Mouse (Mus musculus): ENCODE measurements around the gene Tbc1d17. TPM values are rescaled to one million over a fixed set of nuclear protein-coding genes. Genes with fewer than 3 reads are reported as not detected.

The Tbc1d17 gene
- polyA plus RNA-seq, 1 experiment from 2014 or later: 61.2 TPM

DNA sequence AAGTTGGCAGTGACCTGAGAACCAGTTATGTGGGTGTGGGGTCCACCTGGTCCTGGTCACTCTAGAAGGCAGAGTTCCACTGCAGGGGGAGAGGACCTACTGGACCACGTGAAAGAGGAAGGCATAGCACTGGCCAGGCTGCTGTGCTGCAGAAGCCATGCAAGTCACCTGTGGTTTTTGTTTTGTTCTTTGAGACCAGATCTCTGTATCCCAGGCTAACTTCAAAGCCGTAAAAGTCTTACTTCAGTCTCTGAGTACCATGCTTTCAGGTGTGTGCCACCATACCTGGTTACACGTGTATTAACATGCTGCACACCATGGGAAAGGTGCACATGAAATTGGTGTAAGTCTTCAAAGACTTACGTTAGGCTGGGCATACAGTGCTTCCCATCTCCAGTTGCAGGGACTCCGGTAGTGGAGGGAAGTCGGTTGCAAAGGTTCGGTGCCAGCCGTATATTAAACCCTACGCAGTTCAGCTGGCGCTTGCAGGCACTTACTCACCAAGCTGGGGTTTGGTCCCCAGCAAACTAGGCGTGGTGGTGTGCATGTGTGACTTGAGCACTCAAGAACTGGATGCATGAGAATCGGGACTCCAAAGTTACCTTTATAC lies 2.9 kb upstream of the Tbc1d17 start:
- H3K9me3 ChIP-seq (replicated peaks): no peaks in the 10 kb centered on the region
- ATAC-seq (ENCODE audit: insufficient number of reproducible peaks, low FRiP score): no peak
- H3K4me2 ChIP-seq: peak overlapping the region; percentile 94; the same call in 1 of the 2 replicates
- peaks cover 24% of the 10 kb centered on the region for H3K36me3 ChIP-seq
- 93% methylated on average over 12 of the region's 12 CpGs for WGBS
- H3K4me3 ChIP-seq: peak overlapping the region; percentile 91; the same call in 1 of the 2 replicates
- H3K27me3 ChIP-seq (replicated peaks): no peaks in the 10 kb centered on the region
- no peak overlapping the region for H3K27ac ChIP-seq (ENCODE audit: poor library complexity, severe bottlenecking)
- H3K9ac ChIP-seq: peak overlapping the region; percentile 94
- peaks cover 67% of the 10 kb centered on the region for H3K4me1 ChIP-seq (replicated peaks)

DNA sequence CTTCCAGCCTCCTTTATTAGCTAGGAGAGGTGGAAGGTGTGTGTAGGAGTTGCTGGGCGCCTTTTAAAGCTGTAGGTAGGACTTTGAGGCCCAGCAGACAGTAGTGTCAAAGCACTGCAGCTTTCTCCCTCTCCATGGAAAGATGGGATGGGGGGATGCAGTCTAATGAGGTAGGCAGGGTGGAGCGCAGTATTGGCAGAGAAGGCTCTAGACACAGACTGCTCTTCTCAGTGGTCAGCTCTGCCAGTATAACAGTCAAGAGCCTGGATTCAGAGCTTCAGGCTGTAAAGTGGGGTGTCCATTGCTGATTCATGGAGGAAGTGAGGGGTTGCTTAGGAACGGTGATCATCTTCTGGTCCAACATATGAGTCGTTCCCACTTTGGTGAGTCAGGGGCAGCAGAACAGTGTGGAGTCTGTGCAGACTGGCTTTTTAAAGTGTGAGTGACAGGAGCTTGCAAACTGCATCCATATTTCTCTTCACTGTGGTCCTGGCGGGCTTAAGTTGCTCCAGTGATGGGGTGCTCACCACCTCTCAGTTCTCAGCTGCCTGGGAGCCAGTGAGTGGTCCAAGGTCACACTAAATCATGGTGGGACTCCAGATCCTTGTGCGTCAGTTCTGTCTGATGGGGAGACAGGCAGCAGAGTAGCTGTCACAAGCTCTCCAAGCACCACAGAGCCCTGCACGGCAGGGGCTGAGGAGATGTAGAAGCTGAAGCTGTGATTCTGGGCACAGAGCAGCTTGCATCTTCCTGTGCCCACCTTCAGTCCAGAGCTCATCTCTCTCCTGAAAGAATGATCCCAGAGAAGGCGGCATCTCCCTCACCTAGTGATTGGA lies 2.1 kb upstream of the Tbc1d17 start:
- 77% methylated on average over 8 of the region's 8 CpGs for WGBS
- peak overlapping the region; percentile 94 for H3K9ac ChIP-seq
- H3K9me3 ChIP-seq (replicated peaks): no peaks in the 10 kb centered on the region
- H3K27me3 ChIP-seq (replicated peaks): no peaks in the 10 kb centered on the region
- peaks cover 61% of the 10 kb centered on the region for H3K4me1 ChIP-seq (replicated peaks)
- H3K36me3 ChIP-seq: peaks cover 31% of the 10 kb centered on the region
- H3K27ac ChIP-seq (ENCODE audit: poor library complexity, severe bottlenecking): peak overlapping the region; percentile 98
- peak overlapping the region; percentile 91 for H3K4me3 ChIP-seq
- no peak for ATAC-seq (ENCODE audit: insufficient number of reproducible peaks, low FRiP score)
- H3K4me2 ChIP-seq: peak overlapping the region; percentile 94

DNA sequence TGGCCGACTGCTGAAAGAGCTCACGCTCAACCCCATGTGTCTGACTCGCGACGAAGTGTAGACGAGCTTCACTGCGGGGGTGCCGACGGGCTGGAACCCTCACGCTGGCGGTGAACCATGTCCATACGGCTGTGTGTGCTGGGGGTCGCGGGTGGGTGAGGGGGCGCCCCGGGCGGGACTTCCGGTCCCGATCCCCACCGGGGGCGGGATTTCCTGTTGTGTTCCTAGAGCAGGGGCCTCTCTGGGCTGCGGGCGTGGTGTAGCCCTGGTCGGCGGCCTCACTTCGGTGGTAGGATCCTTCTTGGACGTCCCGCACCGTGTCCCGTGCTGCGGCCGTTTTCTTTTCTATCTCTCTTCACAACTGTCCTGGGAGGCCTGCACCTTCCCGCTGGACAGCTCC lies 1.3 kb upstream of the Tbc1d17 start:
- peaks cover 52% of the 10 kb centered on the region for H3K4me1 ChIP-seq (replicated peaks)
- H3K4me3 ChIP-seq: peak overlapping the region; percentile 91
- under 1% methylated on average over 32 of the region's 33 CpGs for WGBS
- H3K9ac ChIP-seq: peak overlapping the region; percentile 94
- peak overlapping the region; percentile 94 for H3K4me2 ChIP-seq
- peak; percentile 52 for ATAC-seq (ENCODE audit: insufficient number of reproducible peaks, low FRiP score)
- no peaks in the 10 kb centered on the region for H3K9me3 ChIP-seq (replicated peaks)
- H3K27me3 ChIP-seq (replicated peaks): no peaks in the 10 kb centered on the region
- peaks cover 40% of the 10 kb centered on the region for H3K36me3 ChIP-seq
- H3K27ac ChIP-seq (ENCODE audit: poor library complexity, severe bottlenecking): peak overlapping the region; percentile 98

GRCm38 (mm10) chr7:44849416-44850111 lies 685 bp upstream of the Tbc1d17 start:
- under 1% methylated on average over 41 of the region's 41 CpGs for WGBS

DNA sequence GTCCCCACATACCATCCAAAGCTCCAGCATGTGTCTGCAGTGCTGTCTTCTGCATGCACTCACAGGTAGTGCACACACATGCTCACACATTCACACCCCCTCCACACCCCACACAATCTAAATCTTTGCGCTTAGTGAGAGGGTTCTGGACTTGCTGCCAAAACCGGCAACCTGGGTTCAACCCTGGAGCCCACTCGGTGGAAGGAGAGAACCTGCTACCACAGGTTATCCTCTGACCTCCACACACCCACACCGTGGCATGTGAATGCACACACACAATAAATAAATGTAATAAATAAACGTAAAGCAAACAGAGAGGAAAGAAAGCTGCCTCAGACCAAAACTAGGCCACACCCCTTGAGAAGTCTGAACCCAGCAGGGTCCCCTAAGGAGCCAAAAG lies 1.1 kb downstream of the Tbc1d17 start:
- Histone ChIP-seq H3K36me3 (peaks cover 57% of the 10 kb centered on the region), H3K4me1 (replicated peaks) (peaks cover 33% of the 10 kb centered on the region), H3K4me2 (peak overlapping the region; percentile 94), H3K9ac (peak overlapping the region; percentile 68), H3K27ac (ENCODE audit: poor library complexity, severe bottlenecking) (0 out of 2 replicates have a peak overlapping the region, but pooled peaks have one; percentile 7), H3K4me3 (peak overlapping the region; percentile 91), H3K9me3 (replicated peaks) (no peaks in the 10 kb centered on the region), H3K27me3 (replicated peaks) (no peaks in the 10 kb centered on the region)
- 78% methylated on average over 5 of the region's 5 CpGs for WGBS
- no peak for ATAC-seq (ENCODE audit: insufficient number of reproducible peaks, low FRiP score)

More at GRCm38 (mm10) chr7:44849416-44850111, 685 bp upstream of the Tbc1d17 start:
- Histone ChIP-seq H3K27me3 (replicated peaks) (no peaks in the 10 kb centered on the region), H3K27ac (ENCODE audit: poor library complexity, severe bottlenecking) (peak overlapping the region; percentile 98), H3K36me3 (peaks cover 46% of the 10 kb centered on the region), H3K9me3 (replicated peaks) (no peaks in the 10 kb centered on the region), H3K4me3 (peak overlapping the region; percentile 91), H3K9ac (peak overlapping the region; percentile 94), H3K4me2 (peak overlapping the region; percentile 94), H3K4me1 (replicated peaks) (peaks cover 48% of the 10 kb centered on the region)
- ATAC-seq (ENCODE audit: insufficient number of reproducible peaks, low FRiP score): peak; percentile 77

DNA sequence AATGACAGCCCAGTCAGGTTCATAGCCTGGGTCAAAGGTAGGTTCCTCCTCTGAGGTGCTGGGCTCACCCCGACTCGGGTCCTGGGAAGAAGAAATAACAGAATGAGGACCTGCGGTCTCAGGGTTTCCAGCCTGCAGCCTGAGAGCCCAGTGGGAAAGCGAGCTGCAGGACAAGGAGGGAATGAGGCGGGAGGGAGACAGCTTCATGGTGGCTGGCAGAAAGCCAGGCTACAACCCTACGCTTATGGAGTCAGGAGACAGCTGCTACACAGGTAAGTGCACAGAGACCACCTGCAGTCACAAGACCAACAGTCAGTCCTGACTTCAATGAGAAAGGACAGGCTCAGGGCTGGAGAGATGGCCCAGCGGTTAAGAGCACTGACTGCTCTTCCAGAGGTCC lies 2.1 kb downstream of the Tbc1d17 start:
- Histone ChIP-seq H3K9me3 (replicated peaks) (no peaks in the 10 kb centered on the region), H3K27ac (ENCODE audit: poor library complexity, severe bottlenecking) (no peak overlapping the region), H3K36me3 (peaks cover 57% of the 10 kb centered on the region), H3K4me2 (no peak overlapping the region), H3K9ac (no peak overlapping the region), H3K4me3 (no peak overlapping the region), H3K4me1 (replicated peaks) (peaks cover 24% of the 10 kb centered on the region), H3K27me3 (replicated peaks) (peaks cover 3% of the 10 kb centered on the region; the same call in 1 of the 2 replicates)
- WGBS: 90% methylated on average over 7 of the region's 7 CpGs
- ATAC-seq (ENCODE audit: insufficient number of reproducible peaks, low FRiP score): no peak

GRCm38 (mm10) chr7:44845006-44845405 lies 3.9 kb downstream of the Tbc1d17 start:
- H3K4me3 ChIP-seq: no peak overlapping the region
- 89% methylated on average over 10 of the region's 10 CpGs for WGBS

GRCm38 (mm10) chr7:44841825-44842463 lies 6.9 kb downstream of the Tbc1d17 start:
- H3K36me3 ChIP-seq: peaks cover 67% of the 10 kb centered on the region
- no peak overlapping the region for H3K27ac ChIP-seq (ENCODE audit: poor library complexity, severe bottlenecking)
- H3K4me3 ChIP-seq: no peak overlapping the region
- WGBS: 92% methylated on average over 8 of the region's 8 CpGs
- no peaks in the 10 kb centered on the region for H3K9me3 ChIP-seq (replicated peaks)
- H3K27me3 ChIP-seq (replicated peaks): peaks cover 37% of the 10 kb centered on the region
- H3K9ac ChIP-seq: no peak overlapping the region
- H3K4me2 ChIP-seq: no peak overlapping the region
- ATAC-seq (ENCODE audit: insufficient number of reproducible peaks, low FRiP score): no peak
- H3K4me1 ChIP-seq (replicated peaks): peaks cover 17% of the 10 kb centered on the region

More at GRCm38 (mm10) chr7:44845006-44845405, 3.9 kb downstream of the Tbc1d17 start:
- H3K9ac ChIP-seq: no peak overlapping the region
- peaks cover 14% of the 10 kb centered on the region for H3K4me1 ChIP-seq (replicated peaks)
- H3K36me3 ChIP-seq: peaks cover 68% of the 10 kb centered on the region
- peaks cover 21% of the 10 kb centered on the region for H3K27me3 ChIP-seq (replicated peaks)
- H3K9me3 ChIP-seq (replicated peaks): no peaks in the 10 kb centered on the region
- ATAC-seq (ENCODE audit: insufficient number of reproducible peaks, low FRiP score): no peak
- no peak overlapping the region for H3K27ac ChIP-seq (ENCODE audit: poor library complexity, severe bottlenecking)
- H3K4me2 ChIP-seq: no peak overlapping the region

DNA sequence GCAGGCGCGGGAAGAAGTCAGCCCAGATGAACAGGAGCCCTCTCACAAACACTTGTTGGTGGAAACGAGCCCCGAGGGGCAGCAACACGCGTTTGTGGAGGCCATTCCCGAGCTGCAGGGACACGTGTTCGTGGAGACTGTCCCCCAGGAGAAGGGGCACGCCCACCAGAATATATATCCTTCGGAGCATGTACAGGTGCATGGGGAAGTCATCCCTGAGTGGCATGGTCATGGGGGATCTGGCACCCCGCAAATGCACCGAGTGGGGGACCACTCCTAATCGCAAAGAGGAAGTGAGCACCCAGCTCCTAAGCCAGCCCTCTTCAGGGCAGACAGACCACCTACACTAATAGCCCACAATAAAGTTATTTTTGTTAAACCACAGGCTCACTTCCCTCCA lies 8.5 kb downstream of the Tbc1d17 start:
- Histone ChIP-seq H3K27ac (ENCODE audit: poor library complexity, severe bottlenecking) (no peak overlapping the region), H3K4me1 (replicated peaks) (peaks cover 17% of the 10 kb centered on the region), H3K36me3 (peaks cover 52% of the 10 kb centered on the region), H3K4me3 (peak overlapping the region; percentile 33; the same call in 1 of the 2 replicates), H3K9ac (peak overlapping the region; percentile 69), H3K9me3 (replicated peaks) (no peaks in the 10 kb centered on the region), H3K4me2 (peak overlapping the region; percentile 76), H3K27me3 (replicated peaks) (peaks cover 37% of the 10 kb centered on the region)
- 58% methylated on average over 14 of the region's 14 CpGs for WGBS
- no peak for ATAC-seq (ENCODE audit: insufficient number of reproducible peaks, low FRiP score)

DNA sequence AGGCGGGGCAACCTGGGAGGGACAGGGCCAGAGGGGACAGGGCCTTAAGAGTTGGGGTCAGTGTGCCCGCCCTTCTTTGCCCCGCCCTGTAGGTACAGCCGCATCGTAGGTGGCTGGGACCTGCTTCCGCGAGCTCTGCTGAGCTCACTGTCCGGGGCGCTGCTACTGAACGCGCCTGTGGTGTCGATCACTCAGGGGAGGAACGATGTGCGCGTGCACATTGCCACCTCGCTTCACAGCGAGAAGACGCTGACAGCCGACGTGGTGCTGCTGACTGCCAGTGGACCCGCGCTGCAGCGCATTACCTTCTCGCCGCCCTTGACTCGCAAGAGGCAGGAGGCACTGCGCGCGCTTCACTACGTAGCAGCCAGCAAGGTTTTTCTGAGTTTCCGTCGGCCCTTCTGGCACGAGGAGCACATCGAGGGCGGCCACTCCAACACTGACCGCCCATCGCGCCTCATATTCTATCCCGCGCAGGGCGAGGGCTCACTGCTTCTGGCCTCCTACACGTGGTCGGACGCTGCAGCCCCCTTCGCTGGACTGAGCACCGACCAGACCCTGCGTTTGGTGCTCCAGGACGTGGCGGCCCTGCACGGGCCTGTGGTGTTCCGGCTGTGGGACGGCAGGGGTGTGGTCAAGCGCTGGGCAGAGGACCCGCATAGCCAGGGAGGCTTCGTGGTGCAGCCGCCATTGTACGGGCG lies 9.2 kb downstream of the Tbc1d17 start:
- Histone ChIP-seq H3K4me1 (replicated peaks) (peaks cover 17% of the 10 kb centered on the region), H3K4me2 (peak overlapping the region; percentile 76), H3K9me3 (replicated peaks) (no peaks in the 10 kb centered on the region), H3K27ac (ENCODE audit: poor library complexity, severe bottlenecking) (no peak overlapping the region), H3K9ac (peak overlapping the region; percentile 69), H3K36me3 (peaks cover 44% of the 10 kb centered on the region), H3K4me3 (peak overlapping the region; percentile 33), H3K27me3 (replicated peaks) (peaks cover 37% of the 10 kb centered on the region)
- WGBS: 3% methylated on average over 58 of the region's 58 CpGs
- ATAC-seq (ENCODE audit: insufficient number of reproducible peaks, low FRiP score): peak; percentile 58
